Mouse (Mus musculus) left cerebral cortex, postnatal 14 days (tissue): Measurements from ENCODE around the gene Rpa3. TPM values are rescaled to one million over a fixed set of nuclear protein-coding genes. Genes with fewer than 3 reads are reported as not detected.

Experiments used
- DNase-seq, 2 experiments: peaks; one replicate each; pipeline ENCODE4 v3.0.0; 2021 to 2022; ENCODE audit warnings: low spot score in 2 of 2, mixed read lengths in 1 of 2
- intact Hi-C: fragments of 180-260 bp; cut with DNase I; formaldehyde crosslinking; loops from one replicate; pipeline ENCODE4 v1.15.1; 2025
- long read RNA-seq, 2 experiments: library from polyadenylated mRNA; stranded (forward); transcript quantifications; one replicate each; pipeline ENCODE4 v2.0.0; 2021
- total RNA-seq, 2 experiments: library from RNA; stranded (reverse); gene quantifications; 2 replicates each; pipeline ENCODE4 v1.2.3; 2021

Rpa3 gene
- 10 to 100 TPM; 15.0 to 16.6 TPM for total RNA-seq
- long read RNA-seq, experiment 1, transcript Rpa3-201 (4 exons, 670 nt) = major isoform, 17 of 22 reads
- long read RNA-seq, experiment 1, partial matches to known transcripts = 0 of 22 reads
- long read RNA-seq, experiment 1, other reads (novel, unspliced or antisense) = 5 of 22 reads
- long read RNA-seq, experiment 2, transcript Rpa3-201 (4 exons, 670 nt) = major isoform, 18 of 23 reads
- long read RNA-seq, experiment 2, partial matches to known transcripts = 0 of 23 reads
- long read RNA-seq, experiment 2, other reads (novel, unspliced or antisense) = 2 of 23 reads

GRCm38 (mm10) chr6:8259004-8259666, at the start of gene Rpa3, which contains the start of the genes Umad1 and Gm45062:
Rpa3 (minus strand) TSS chr6:8259173.
Umad1 (plus strand) TSS chr6:8259288.
Gm45062 (plus strand) TSS chr6:8259450.
- DNase-seq = peak; percentile 98 to 99
- intact Hi-C loops = loop anchor here (5.0 kb wide), 1 partner anchor 478 kb away; no protein-coding TSS in a partner anchor

- intact Hi-C loops = no loop called here
- DNase-seq = no peak
These were observed 49.2 kb upstream of the Rpa3 start for GRCm38 (mm10) chr6:8307878-8308775.

GRCm38 (mm10) chr6:8299066-8299863, 40.3 kb upstream of the Rpa3 start:
- intact Hi-C loops = loop anchor here (10.0 kb wide), 1 partner anchor 126 kb away; no protein-coding TSS in a partner anchor
- DNase-seq = no peak

DNA sequence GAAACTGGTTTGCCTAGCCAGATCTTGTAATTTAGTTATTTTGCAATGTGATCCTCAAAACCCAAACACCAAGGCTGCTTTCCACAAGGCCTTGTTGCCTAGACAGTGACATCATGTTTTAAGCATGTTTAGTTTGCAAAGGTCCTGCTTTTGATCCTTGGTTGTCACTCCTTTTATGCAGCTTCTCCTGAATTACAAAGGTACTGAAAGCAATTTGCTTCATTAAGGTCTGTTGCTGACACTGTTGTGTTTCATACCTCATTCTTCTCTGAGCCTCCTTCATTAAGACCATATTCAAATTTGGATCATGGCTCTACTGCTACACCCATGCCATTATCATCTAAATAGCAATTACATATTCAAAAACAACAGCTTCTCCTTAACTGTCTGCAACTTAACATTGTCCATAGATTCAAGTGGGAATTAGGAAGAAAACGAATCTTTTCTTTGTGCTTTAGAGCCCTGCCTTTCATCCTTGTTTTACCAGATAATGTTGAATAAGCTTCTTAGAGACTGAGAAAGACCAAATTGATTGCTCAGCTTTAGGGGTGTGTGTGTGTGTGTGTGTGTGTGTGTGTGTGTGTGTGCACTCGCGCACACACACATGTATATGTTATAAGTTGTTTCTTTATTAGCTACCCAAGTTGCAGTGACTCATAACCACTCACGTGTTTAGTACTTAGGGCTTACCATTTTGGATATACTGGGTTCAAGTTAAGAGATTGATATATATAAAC, 35.2 kb upstream of the Rpa3 start:
- no peak for DNase-seq
- intact Hi-C loops = loop anchor here (10.0 kb wide), 1 partner anchor 131 kb away; no protein-coding TSS in a partner anchor

GRCm38 (mm10) chr6:8288755-8289580, 30.0 kb upstream of the Rpa3 start:
- intact Hi-C loops = no loop called here

DNA sequence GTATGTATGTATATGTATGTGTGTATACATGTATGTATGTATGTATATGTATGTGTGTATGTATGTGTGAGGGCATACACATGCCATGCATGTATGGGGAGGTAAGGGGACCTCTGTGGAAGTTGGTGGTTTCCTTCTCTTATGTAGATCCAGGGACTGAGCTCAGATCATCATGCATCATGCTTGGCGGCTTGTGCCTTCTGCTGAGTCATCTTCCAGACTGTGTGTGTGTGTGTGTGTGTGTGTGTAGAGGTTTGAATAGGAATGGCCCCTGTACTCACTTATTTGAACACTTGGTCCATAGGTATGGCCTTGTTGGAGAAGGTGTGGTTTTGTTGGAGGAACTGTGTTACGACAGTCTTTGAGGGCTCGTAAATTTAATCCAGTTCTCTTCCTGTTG, 27.2 kb upstream of the Rpa3 start:
- intact Hi-C loops = no loop called here

More at GRCm38 (mm10) chr6:8288755-8289580, 30.0 kb upstream of the Rpa3 start:
- DNase-seq = no peak

DNA sequence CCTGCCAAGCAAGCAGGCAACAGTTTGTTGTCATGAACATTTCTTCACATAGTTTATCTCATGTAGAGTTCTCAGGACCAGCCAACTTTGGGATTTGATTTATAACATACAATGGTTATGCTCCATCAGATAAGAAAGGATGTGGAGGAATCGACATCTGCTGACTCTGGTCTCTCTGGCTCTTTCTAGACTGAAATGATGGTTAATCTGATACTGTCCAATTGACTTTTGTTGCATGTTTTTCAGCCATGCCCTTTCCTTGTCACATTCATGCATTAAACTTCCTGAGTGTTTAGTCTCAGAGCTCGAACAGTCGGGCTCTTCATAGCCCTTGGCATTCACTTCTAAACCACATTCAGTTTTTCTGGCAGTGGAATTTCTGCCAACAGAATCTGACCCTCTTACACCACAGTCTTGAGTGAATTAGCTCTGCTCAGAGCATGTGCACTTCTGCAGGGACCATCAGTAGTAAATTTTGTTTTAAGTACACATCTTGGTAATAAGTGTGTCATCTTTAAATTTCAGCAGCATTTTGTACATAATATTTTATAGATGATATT, 26.5 kb upstream of the Rpa3 start:
- no peak for DNase-seq
- intact Hi-C loops = no loop called here

More for the DNA sequence above, 27.2 kb upstream of the Rpa3 start:
- no peak for DNase-seq

- no peak for DNase-seq
- intact Hi-C loops = no loop called here
These were observed 24.3 kb upstream of the Rpa3 start for GRCm38 (mm10) chr6:8283255-8283654.

- intact Hi-C loops = loop anchor here (5.0 to 10.0 kb wide), 3 partner anchors 229 to 556 kb away; partner anchors contain the start of gene Glcci1
- DNase-seq = no peak
These were observed 19.5 kb upstream of the Rpa3 start for GRCm38 (mm10) chr6:8278426-8279002.

- no peak for DNase-seq
- intact Hi-C loops = loop anchor here (5.0 to 10.0 kb wide), 3 partner anchors 231 to 558 kb away; partner anchors contain the start of gene Glcci1
These were observed 17.5 kb upstream of the Rpa3 start for GRCm38 (mm10) chr6:8276431-8276830.

- intact Hi-C loops = loop anchor here (5.0 to 10.0 kb wide), 3 partner anchors 232 to 560 kb away; partner anchors contain the start of gene Glcci1
- peak; percentile 85 to 88 for DNase-seq
These were observed 16.1 kb upstream of the Rpa3 start for GRCm38 (mm10) chr6:8275098-8275497.

GRCm38 (mm10) chr6:8274387-8275054, 15.5 kb upstream of the Rpa3 start:
- intact Hi-C loops = loop anchor here (5.0 to 10.0 kb wide), 3 partner anchors 233 to 560 kb away; partner anchors contain the start of gene Glcci1
- no peak for DNase-seq

DNA sequence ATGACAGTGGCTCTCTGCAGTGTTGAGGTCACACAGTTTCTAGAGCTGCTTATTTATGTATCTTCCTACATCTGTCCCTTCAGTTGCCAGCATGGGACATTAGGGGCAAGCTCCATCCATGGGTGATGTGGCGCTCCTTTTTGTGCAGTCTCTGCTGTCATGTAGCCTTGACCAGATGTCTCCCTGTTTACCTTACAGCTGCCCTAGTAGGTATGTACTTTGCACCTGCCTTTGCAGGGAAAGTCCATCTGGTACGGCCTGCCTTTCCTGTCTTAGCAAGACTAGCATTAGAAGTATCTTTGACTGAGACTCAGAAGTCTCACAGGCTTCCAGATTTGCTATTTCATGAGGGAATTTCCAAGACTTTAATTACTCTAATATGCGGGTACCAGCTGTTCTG, 12.1 kb upstream of the Rpa3 start:
- no peak for DNase-seq
- intact Hi-C loops = loop anchor here (10.0 kb wide), 1 partner anchor 564 kb away; no protein-coding TSS in a partner anchor

GRCm38 (mm10) chr6:8259667-8260044, 683 bp upstream of the Rpa3 start:
- intact Hi-C loops = loop anchor here (5.0 kb wide), 1 partner anchor 478 kb away; no protein-coding TSS in a partner anchor
- DNase-seq = peak in 1 of 2 experiments; percentile 33

GRCm38 (mm10) chr6:8258316-8258715, 657 bp downstream of the Rpa3 start:
- intact Hi-C loops = loop anchor here (5.0 kb wide), 1 partner anchor 479 kb away; no protein-coding TSS in a partner anchor
- DNase-seq = no peak

GRCm38 (mm10) chr6:8228596-8228995, 30.4 kb downstream of the Rpa3 start:
- no peak for DNase-seq
- intact Hi-C loops = no loop called here
